Mouse (Mus musculus) ES-Bruce4 (cell line): ENCODE measurements at regions not wholly inside any gene's neighbourhood (a gene's known extent, or its start where the extent isn't known, plus 50 kb on each side); places are given as distances from the start of the nearest gene placed in this dataset.

Experiments
- EP300 ChIP-seq: IDR thresholded peaks from 2 replicates; pipeline ENCODE4 v1.6.1; 2011; ENCODE audit warnings: low read depth, low read length; ENCODE audit not compliant: insufficient read depth
- POLR2A ChIP-seq: IDR thresholded peaks from one replicate; pipeline ENCODE4 v1.8.1; 2011; ENCODE audit warnings: low read length; ENCODE audit not compliant: insufficient read depth

DNA sequence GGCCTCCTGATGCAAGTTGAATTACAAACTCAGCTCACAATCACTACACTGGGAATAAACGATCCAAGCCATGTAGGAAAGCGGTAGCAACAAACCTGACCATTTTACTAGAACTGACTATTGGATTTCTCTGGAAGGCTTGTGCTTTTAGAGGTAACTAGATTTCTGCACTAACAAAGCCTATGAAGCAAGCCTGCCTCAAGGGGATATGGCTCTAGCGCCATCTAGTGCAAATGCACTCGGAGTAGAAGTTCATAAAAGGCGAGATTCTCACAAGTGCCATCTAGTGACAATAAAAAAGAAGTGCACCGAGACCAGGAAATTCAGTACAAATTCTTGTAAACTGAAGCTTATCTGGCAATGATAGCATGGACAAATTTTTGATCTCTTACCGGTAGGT is 364.9 kb upstream of the Fmr1 start:
- TF ChIP-seq EP300: no peak
- TF ChIP-seq POLR2A: no peak
